Mouse (Mus musculus): ENCODE data around the gene Obscn. TPM values are rescaled to one million over a fixed set of nuclear protein-coding genes. Genes with fewer than 3 reads are reported as not detected.

The Obscn gene
- polyA plus RNA-seq, 1 experiment = 17.6 TPM

DNA sequence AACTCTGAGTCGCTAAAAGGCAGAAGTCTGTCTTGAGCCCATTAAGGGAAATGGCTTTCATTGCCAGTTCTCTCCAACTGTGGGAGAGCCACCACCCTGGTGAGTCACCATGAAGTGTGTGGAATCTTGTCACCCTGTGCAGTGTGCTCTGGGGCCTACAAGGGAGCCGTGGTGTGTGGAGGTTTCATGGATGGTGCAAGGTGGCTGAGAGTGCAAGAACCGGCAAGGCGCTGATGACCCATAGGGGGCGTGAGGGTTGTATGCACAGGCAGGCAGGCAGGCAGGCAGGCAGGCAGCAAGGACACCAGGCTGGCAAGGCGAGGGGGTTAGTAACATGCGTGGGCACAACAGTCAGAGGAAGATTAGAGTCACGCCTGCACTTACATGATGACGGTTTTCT, 121.2 kb downstream of the Obscn start:
- no peak for TF ChIP-seq GATA1 (IDR thresholded peaks at IDR 0.05; ENCODE audit: low read length)

DNA sequence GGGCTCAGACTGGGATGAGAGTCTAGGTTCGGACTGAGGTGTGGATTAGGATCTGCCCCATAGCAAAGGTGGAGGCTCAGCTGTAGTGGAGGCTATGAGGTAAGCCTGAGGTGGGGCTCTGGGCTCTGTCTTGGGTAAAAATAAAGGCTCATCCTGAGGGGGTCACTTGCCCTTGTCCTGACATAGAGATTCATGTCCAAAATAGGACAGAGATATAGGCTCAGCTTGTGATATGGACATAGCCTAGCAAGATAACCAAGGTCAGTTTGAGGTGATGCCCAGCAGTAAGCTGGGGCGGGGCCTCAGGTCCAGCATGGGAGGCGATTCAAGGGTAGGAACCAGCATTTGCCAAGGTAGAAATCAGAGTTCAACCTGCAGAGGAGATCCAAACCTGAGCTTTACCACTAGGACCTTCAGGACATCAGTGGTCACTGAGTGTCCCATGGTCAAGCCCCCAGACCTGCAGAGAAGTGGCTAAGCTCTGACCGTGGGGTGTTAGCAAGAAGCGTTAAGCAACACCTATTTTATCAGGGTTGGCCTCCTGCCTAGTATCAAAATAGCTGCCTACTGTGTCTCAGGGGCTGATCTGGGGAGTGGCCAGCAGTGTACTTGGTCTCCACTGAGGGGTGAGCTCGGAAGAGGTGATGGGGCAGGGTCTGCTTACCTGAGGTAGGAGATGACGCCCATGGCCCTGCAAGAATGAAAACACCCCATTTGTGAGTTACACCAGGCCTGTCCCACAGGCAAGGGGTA, 133.7 kb downstream of the Obscn start:
- no peak for TF ChIP-seq GATA1 (IDR thresholded peaks at IDR 0.05; ENCODE audit: low read length)

DNA sequence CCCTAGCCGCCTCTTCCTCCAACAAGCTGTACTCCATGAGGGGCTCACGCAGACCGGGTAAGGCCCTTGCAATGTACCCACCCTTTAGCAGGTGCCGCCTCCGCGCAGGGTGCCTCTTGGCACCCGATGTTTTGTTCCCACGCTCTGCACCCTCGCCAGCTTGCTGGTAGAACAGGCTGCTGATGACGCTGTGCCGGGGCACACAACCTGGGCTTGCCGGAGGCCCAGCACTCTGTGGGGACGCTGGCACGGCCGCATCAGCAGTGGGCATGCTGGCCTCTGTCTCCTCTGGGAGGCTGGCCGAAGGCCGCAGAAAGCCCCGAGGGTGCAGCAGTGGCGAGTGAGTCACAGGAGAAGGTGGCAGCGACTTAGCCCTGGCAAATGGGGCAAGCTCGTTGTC, 135.6 kb downstream of the Obscn start:
- TF ChIP-seq GATA1 (IDR thresholded peaks at IDR 0.05; ENCODE audit: low read length) = no peak

DNA sequence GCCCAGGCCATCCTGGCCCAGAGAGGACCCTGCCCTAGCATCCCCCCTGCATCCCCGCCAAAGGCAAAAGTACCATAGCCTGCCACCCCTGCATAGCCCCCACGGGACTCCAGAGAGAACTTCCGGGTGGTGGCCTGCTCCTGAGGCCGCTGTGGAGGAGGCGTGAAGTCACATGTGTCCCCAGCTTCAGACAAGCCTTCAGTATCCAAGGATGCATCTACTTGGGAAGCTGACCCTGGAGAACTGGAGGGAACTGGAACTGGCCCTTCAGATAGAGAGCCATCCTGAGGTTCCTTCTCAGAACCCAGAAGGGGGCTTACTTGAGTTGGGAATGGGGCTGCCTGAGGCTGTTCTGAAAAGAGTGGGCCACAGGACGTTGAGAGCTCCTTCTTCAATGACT, 136.4 kb downstream of the Obscn start:
- TF ChIP-seq GATA1 (IDR thresholded peaks at IDR 0.05; ENCODE audit: low read length) = no peak

DNA sequence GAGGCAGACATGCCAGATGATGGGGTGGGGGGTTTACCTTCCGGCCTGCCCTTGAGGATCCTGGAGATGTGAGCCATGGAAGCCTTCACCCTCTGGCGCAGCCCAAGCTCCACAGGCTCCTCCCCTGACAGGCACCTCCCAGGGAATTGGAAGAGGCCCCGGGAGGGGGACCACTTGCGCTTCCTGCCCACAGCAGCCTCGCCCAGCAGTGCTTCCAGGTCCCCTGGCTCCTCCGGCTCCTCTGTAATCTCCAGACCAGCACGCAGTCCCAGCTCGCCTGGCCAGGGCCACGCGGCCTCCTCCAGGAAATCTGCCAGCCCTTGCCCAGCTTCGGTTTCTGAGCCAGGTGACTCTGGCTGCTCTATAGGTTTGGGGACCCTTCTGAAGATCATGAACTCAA, 137.0 kb downstream of the Obscn start:
- no peak for TF ChIP-seq GATA1 (IDR thresholded peaks at IDR 0.05; ENCODE audit: low read length)

DNA sequence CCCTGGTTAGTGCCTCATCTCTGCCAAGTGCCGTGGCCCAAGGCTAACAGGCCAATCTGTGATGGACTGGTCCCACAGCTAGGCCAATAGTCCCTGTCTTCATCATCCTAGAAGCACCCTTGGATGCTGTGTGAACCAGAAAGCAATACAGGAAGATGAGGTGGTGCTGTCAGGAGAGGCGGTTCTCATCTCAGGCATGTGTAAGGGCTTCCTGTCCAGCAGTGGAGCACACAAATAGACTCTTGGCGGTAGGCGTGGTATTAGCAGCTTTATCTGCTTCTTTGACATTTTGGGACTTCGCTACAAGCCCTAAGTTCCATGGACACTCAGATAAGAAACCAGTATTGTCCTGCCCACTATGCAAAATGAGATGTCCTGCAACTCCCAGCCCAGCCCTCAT, 138.7 kb downstream of the Obscn start:
- TF ChIP-seq GATA1 (IDR thresholded peaks at IDR 0.05; ENCODE audit: low read length) = no peak

DNA sequence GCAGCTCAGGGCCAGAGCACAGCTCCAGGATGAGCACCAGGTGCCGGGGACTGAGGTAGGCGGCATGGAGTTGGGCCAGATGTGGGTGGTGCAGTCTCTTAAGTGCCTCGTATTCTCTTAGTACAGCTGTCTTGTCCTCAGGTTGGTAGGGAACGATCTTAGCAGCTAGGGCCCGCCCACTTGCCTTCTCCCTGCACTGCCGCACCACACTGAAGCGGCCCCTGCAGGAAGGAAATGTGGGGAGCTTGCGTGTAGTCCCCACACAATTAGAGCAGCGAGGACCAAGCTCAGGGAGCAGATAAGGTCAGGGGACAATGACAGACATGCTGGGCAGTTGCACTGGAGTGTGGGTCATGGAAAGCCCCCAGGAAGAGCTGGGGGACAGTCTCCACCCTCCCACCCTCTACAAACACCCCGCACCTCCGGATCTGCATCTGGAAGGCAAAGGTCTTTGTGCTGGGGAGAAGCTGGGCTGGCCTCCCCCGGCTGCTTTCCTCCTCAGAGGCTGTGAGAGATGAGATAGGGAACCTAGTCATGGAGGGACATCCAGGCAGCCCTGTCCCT, 140.3 kb downstream of the Obscn start:
- no peak for TF ChIP-seq GATA1 (IDR thresholded peaks at IDR 0.05; ENCODE audit: low read length)

DNA sequence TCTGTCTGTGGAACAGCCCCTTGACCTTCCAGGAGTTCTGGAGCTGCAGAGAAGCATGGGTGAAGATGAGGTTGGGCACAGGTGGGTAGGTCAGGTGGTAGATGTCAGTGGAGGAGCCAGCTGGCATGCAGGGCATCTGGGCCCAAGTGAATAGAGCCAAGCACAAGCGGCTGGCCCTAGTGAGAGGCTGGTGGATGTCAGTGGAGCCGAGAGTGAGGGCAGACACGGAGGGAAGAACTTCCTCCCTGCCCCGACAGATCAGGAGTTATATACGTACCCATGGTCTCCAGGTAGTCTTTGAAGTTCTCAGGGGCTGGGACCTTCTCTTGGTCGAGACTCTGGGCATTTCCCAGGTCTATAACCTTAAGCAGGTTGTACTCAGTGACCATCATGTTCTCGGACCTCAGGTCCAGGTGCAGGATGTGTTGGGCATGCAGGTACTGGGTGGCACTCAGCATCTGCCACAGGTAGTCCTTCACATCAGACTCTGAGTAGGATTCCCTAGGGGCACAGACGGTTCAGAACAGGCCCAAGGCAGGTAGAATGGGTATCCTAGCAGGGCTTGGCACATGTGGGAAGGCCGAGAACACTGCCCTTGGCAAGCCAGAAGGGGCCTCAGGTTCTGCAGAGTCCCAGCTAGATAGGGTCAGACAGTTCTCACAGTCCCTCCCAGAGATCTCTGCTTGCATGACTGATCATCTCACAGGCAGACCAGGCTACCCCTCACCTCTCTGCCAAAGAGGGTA, 141.0 kb downstream of the Obscn start:
- TF ChIP-seq GATA1 (IDR thresholded peaks at IDR 0.05; ENCODE audit: low read length) = no peak

DNA sequence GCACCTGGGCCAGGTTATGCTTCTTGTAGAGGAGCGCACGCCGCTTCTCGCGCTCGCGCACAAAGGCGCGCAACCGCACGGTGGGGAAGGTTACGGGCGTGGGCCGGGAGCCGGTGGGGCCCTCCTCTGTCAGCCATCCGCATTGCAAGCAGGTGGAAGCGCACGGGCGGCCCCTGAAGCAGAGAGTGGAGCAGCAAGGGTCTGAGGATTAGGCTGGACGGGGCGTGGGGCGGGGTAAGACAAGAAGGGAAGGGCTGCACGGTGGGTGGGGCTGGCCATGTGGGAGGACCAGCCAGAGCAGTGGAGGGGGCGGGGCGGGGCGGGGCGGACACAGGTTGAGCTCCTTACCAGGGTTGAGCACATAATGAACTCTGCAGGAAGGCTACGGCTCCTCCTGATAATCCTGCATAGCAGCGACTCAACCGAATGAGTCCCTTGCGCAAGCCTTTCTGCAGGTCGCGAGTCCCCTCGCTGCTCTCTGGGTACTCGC, 141.8 kb downstream of the Obscn start:
- no peak for TF ChIP-seq GATA1 (IDR thresholded peaks at IDR 0.05; ENCODE audit: low read length)

DNA sequence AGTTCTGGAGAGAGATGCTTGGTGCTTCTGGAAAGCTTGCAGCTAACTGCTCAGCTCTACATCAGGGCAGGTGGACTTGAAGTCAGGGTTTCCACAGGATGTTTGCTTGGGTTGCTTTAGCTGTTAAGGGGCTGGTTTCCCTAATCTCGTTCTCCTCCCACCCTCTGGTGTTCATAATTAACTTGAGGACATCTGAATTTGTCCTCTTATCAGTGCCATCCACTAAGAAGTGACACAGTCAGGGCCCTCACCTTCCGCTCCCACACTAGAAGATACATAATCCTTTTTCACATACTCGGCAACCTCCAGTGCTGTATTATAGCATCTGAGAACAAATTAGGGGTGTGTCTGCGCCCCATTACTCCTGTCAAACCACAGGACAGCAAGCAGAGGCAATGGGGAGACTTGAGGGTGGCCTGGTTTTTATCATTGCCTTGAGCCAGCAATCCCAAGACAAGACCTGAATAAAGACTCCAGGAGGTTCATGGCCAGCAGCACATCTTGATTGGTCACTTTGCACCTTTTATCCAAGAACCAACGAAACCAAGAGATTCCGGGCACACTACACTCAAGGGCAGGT, 143.0 kb downstream of the Obscn start:
- TF ChIP-seq GATA1 (IDR thresholded peaks at IDR 0.05; ENCODE audit: low read length) = peak; percentile 63

DNA sequence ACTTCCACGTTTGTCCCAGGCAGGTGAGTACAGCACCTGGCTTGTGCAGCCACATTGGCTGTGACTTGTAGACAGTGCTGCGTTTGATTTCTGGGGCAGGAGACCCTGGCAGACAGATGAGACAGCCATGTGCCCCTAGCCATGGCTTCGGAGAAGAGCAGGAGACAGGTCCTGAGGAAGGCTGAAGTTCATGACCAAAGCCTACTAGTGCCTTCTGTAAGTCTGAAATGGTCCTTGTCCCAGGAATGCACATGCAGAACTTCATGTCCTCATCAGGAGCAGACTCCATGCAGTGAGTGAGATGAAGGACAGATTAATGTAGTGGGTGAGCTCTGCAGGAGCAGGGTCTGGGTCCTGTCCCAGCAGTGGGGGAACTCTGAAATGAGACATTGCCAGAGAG, 144.3 kb downstream of the Obscn start:
- no peak for TF ChIP-seq GATA1 (IDR thresholded peaks at IDR 0.05; ENCODE audit: low read length)

DNA sequence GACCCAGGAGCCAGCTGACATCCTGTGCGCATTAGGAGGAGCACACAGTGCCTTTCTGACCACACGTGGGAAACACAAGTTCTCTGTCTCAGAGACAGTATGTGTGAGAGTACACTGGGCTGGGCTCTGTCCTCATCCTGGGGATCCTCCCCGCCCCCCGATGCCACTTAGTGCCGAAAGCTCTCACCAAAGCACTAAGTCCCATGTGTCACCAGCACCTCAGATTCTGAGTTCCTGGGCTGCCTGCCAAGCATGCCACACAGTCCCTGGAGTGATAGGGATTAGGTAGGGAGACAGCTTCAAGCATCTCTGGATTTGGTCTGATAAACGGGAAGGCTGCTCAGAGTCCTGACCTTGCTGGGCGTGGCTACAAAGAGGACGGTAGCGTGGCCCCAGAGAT, 145.4 kb downstream of the Obscn start:
- no peak for TF ChIP-seq GATA1 (IDR thresholded peaks at IDR 0.05; ENCODE audit: low read length)

DNA sequence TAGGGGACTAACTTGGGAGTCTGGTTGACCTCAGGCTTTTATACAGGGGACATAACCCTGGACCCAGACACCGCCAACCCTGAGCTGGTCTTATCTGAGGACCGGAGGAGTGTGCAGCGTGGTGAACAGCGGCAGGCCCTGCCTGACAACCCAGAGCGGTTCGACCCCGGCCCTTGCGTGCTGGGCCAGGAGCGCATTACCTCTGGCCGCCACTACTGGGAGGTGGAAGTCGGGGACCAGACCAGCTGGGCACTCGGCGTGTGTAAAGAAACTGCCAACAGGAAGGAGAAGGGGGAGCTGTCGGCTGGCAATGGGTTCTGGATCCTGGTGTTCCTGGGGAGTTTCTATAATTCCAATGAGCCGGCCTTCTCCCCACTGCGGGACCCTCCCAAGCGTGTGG, 146.1 kb downstream of the Obscn start:
- TF ChIP-seq GATA1 (IDR thresholded peaks at IDR 0.05; ENCODE audit: low read length) = no peak

DNA sequence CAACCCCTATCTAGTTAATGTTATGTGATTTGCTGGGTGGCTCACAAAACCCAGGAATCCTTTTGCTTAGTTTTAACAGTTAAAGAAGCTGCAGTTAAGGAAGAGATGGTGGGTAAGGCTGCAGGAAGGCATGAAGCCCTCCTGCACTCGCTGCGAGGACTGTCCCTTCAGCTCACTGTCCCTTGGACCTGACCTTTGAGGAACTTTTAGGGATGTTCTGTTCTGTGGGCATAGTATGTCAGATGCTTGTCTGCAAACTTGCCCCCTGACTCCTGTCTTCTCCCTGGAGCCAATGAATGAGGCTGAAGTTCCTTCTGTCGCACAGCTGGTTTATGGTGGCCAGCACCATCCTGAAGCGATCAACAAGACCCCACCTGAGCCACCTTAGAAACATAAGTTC, 147.0 kb downstream of the Obscn start:
- no peak for TF ChIP-seq GATA1 (IDR thresholded peaks at IDR 0.05; ENCODE audit: low read length)

DNA sequence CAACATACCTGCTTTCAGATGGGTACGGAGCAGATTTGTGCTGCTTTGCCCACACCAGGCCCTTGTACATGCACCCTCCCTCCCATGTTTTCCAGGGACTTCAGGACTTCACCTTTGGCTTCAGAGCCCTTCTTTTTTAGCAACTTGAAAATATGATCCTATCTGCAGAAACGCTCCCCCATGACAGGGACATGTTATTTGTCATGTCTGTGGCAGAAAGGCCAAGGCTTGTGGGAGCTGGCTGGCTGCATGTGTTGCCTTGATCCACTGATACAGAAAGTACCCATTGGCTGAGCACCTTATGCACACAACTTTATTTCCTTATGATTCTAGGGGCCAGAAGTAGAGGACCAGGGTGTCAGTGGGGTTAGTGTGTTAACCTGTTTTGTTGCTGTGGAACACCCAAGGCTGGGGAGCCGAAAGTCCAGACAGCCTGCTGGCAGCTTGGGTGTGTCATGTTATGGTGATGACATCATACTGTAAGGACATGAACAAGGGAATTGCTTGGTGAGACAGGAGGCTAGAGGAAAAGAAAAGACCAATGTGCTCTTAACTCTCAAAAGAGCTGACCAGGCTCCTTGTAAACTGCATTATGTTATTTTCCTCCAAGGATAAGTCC, 150.8 kb downstream of the Obscn start:
- TF ChIP-seq GATA1 (IDR thresholded peaks at IDR 0.05; ENCODE audit: low read length) = no peak

DNA sequence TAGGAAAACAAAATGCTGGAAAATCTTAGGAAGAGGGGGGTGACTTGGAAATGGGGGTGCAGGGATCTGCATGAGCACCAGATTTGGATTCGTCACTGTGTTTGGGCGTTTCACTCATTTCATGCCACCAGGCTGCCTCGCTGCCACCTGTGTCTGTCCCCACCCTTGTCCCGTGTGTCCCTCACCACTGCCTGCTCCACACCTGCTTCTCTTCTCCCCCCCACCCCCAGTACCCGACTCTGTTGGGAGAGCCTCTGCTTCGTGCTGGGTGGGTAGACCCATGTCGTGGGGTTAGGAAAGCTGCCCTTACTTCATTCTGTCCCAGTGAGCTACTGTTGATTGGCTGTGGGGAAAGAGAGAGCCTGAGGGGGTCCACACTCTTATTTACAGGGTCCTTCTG, 151.5 kb downstream of the Obscn start:
- no peak for TF ChIP-seq GATA1 (IDR thresholded peaks at IDR 0.05; ENCODE audit: low read length)
